Mouse (Mus musculus) Muller cell, postnatal 12 days (primary cell): ENCODE data around the gene Gata1.
"Not testable (repeated sequence)": the region's sequence is repeated elsewhere in the genome, so short reads cannot be mapped to it uniquely, and the experiment has no call there.

Source experiments
- DNase-seq: peaks from one replicate; pipeline ENCODE4 v3.0.0-alpha.2; 2015; ENCODE audit errors: inconsistent ontology term

Gata1 gene

GRCm38 (mm10) chrX:7966161-7966560 lies 11.7 kb downstream of the Gata1 start:
- no peak for DNase-seq

- no peak for DNase-seq
These were observed 13.8 kb downstream of the Gata1 start for GRCm38 (mm10) chrX:7963829-7964626.

GRCm38 (mm10) chrX:7958868-7959267 lies 19.0 kb downstream of the Gata1 start:
- no peak for DNase-seq

GRCm38 (mm10) chrX:7950091-7950490 lies 27.8 kb downstream of the Gata1 start:
- DNase-seq = no peak

GRCm38 (mm10) chrX:7947900-7948492 lies 29.9 kb downstream of the Gata1 start:
- DNase-seq = peak; percentile 97

GRCm38 (mm10) chrX:7947108-7947899 lies 30.6 kb downstream of the Gata1 start, which contains the start of gene Hdac6:
TSS of gene Hdac6 (minus strand) at chrX:7947889.
- peak; percentile 37 for DNase-seq

- DNase-seq = no peak
These were observed 32.3 kb downstream of the Gata1 start for GRCm38 (mm10) chrX:7945618-7946017.

GRCm38 (mm10) chrX:7937667-7938066 lies 40.2 kb downstream of the Gata1 start:
- DNase-seq = no peak

GRCm38 (mm10) chrX:7936874-7937273 lies 41.0 kb downstream of the Gata1 start:
- DNase-seq = no peak

GRCm38 (mm10) chrX:7928270-7928790 lies 49.5 kb downstream of the Gata1 start, which contains the start of gene Eras:
TSS of gene Eras (minus strand) at chrX:7928607.
- no peak for DNase-seq

- no peak for DNase-seq
These were observed 50.8 kb downstream of the Gata1 start for GRCm38 (mm10) chrX:7927116-7927515.

- DNase-seq = no peak
These were observed 51.6 kb downstream of the Gata1 start for GRCm38 (mm10) chrX:7926266-7926665.

GRCm38 (mm10) chrX:7922032-7922431 lies 55.8 kb downstream of the Gata1 start:
- DNase-seq = no peak

- DNase-seq = peak; percentile 46
These were observed 58.1 kb downstream of the Gata1 start, which contains the start of gene Pcsk1n for GRCm38 (mm10) chrX:7919601-7920383. TSS of gene Pcsk1n (plus strand) at chrX:7919822.

GRCm38 (mm10) chrX:7917960-7918359 lies 59.9 kb downstream of the Gata1 start:
- not testable (repeated sequence) for DNase-seq

- not testable (repeated sequence) for DNase-seq
These were observed 62.2 kb downstream of the Gata1 start for GRCm38 (mm10) chrX:7915669-7916068.

GRCm38 (mm10) chrX:7910473-7910872 lies 67.4 kb downstream of the Gata1 start:
- DNase-seq = no peak
